Mouse (Mus musculus): ENCODE results near the gene Hist1h3g.
A peak's percentile ranks its signal among the peaks of the same experiment; 100 is the strongest.
"Not testable (repeated sequence)": the region's sequence is repeated elsewhere in the genome, so short reads cannot be mapped to it uniquely, and the experiment has no call there.

GRCm38 (mm10) chr13:23533560-23534367, 1.5 kb upstream of the Hist1h3g start, which contains the start of gene Hist1h2af:
- not testable (repeated sequence) for TF ChIP-seq CTCF (IDR thresholded peaks at IDR 0.05 in 2 of 3, conservative IDR thresholded peaks at IDR 0.05 in 1 of 3; ENCODE audit: control insufficient read depth in 1 of 3, insufficient read depth in 1 of 3, low read depth in 2 of 3, low read length in 3 of 3, poor library complexity in 1 of 3, severe bottlenecking in 1 of 3); E2F4 (IDR thresholded peaks at IDR 0.05; ENCODE audit: borderline replicate concordance, low read depth, low read length); EP300 (IDR thresholded peaks at IDR 0.05; ENCODE audit: low read depth in 1 of 2, low read length in 2 of 2); CHD2 (IDR thresholded peaks at IDR 0.05; ENCODE audit: low read length); ZC3H11A (IDR thresholded peaks at IDR 0.05; ENCODE audit: low read depth, low read length); POLR2AphosphoS2 (IDR thresholded peaks at IDR 0.05; ENCODE audit: low read length); MAX (IDR thresholded peaks at IDR 0.05; ENCODE audit: low read length); MAFK (IDR thresholded peaks at IDR 0.05; ENCODE audit: borderline replicate concordance, low read depth, low read length); ETS1 (IDR thresholded peaks at IDR 0.05; ENCODE audit: low read depth, low read length); USF1 (IDR thresholded peaks at IDR 0.05; ENCODE audit: low read depth, low read length); MXI1 (IDR thresholded peaks at IDR 0.05; ENCODE audit: low read depth, low read length); GATA1 (IDR thresholded peaks at IDR 0.05; ENCODE audit: low read depth, low read length)
- TF ChIP-seq POLR2A (IDR thresholded peaks at IDR 0.05; ENCODE audit: control insufficient read depth in 1 of 2, insufficient read depth in 1 of 2, low read depth in 1 of 2, low read length in 2 of 2, poor library complexity in 1 of 2), result peak; percentile 66 to 74; a peak in 3 of 4 replicates

Measured in MEL (cell line).